Mouse (Mus musculus): Measurements from ENCODE around the gene Slc13a3. TPM values are rescaled to one million over a fixed set of nuclear protein-coding genes. Genes with fewer than 3 reads are reported as not detected.

The Slc13a3 gene
- polyA plus RNA-seq, 1 experiment from 2014 or later = 0.36 TPM

- Histone ChIP-seq H3K27ac (no peak overlapping the region), H3K4me1 (replicated peaks) (peaks cover 7% of the 10 kb centered on the region; the same call in 1 of the 2 replicates), H3K36me3 (no peaks in the 10 kb centered on the region), H3K4me2 (replicated peaks) (no peak overlapping the region), H3K9ac (no peak overlapping the region), H3K27me3 (replicated peaks) (peaks cover 13% of the 10 kb centered on the region), H3K4me3 (replicated peaks) (no peak overlapping the region), H3K9me3 (no peaks in the 10 kb centered on the region)
- WGBS = 18% methylated on average over 5 of the region's 5 CpGs
- no peak for ATAC-seq
Observed at GRCm38 (mm10) chr2:165470167-165470566, 2.9 kb downstream of the Slc13a3 start.

- no peak overlapping the region for H3K4me2 ChIP-seq (replicated peaks)
- no peak for ATAC-seq
- H3K9me3 ChIP-seq = no peaks in the 10 kb centered on the region
- 0 out of 2 replicates have a peak, but pooled peaks cover 3% of the 10 kb centered on the region for H3K4me1 ChIP-seq (replicated peaks)
- H3K27ac ChIP-seq = no peak overlapping the region
- H3K4me3 ChIP-seq (replicated peaks) = no peak overlapping the region
- no peaks in the 10 kb centered on the region for H3K36me3 ChIP-seq
- WGBS = 53% methylated on average over 15 of the region's 15 CpGs
- peaks cover 9% of the 10 kb centered on the region for H3K27me3 ChIP-seq (replicated peaks)
- no peak overlapping the region for H3K9ac ChIP-seq
Observed at GRCm38 (mm10) chr2:165467824-165468452, 5.1 kb downstream of the Slc13a3 start.

GRCm38 (mm10) chr2:165459663-165460062, 13.4 kb downstream of the Slc13a3 start:
- Histone ChIP-seq H3K4me1 (replicated peaks) (no peaks in the 10 kb centered on the region), H3K4me2 (replicated peaks) (no peak overlapping the region), H3K4me3 (replicated peaks) (no peak overlapping the region), H3K27me3 (replicated peaks) (no peaks in the 10 kb centered on the region), H3K9ac (no peak overlapping the region), H3K9me3 (no peaks in the 10 kb centered on the region), H3K27ac (no peak overlapping the region), H3K36me3 (no peaks in the 10 kb centered on the region)
- ATAC-seq = no peak
- WGBS = 16% methylated on average over 7 of the region's 7 CpGs

GRCm38 (mm10) chr2:165458189-165458588, 14.8 kb downstream of the Slc13a3 start:
- Histone ChIP-seq H3K4me3 (replicated peaks) (no peak overlapping the region), H3K9me3 (no peaks in the 10 kb centered on the region), H3K4me1 (replicated peaks) (no peaks in the 10 kb centered on the region), H3K27ac (no peak overlapping the region), H3K27me3 (replicated peaks) (no peaks in the 10 kb centered on the region), H3K9ac (no peak overlapping the region), H3K4me2 (replicated peaks) (no peak overlapping the region), H3K36me3 (no peaks in the 10 kb centered on the region)
- no peak for ATAC-seq
- WGBS = 56% methylated on average over 5 of the region's 5 CpGs

GRCm38 (mm10) chr2:165456710-165457109, 16.3 kb downstream of the Slc13a3 start:
- H3K4me2 ChIP-seq (replicated peaks) = no peak overlapping the region
- H3K4me3 ChIP-seq (replicated peaks) = no peak overlapping the region
- H3K27ac ChIP-seq = no peak overlapping the region
- no peaks in the 10 kb centered on the region for H3K36me3 ChIP-seq
- no peaks in the 10 kb centered on the region for H3K27me3 ChIP-seq (replicated peaks)
- no peak for ATAC-seq
- H3K9me3 ChIP-seq = no peaks in the 10 kb centered on the region
- no peaks in the 10 kb centered on the region for H3K4me1 ChIP-seq (replicated peaks)
- 48% methylated on average over 2 of the region's 2 CpGs for WGBS
- H3K9ac ChIP-seq = no peak overlapping the region

- no peak overlapping the region for H3K27ac ChIP-seq
- no peak overlapping the region for H3K4me3 ChIP-seq (replicated peaks)
- no peaks in the 10 kb centered on the region for H3K36me3 ChIP-seq
- H3K4me1 ChIP-seq (replicated peaks) = no peaks in the 10 kb centered on the region
- no peak overlapping the region for H3K9ac ChIP-seq
- 71% methylated on average over 12 of the region's 12 CpGs for WGBS
- no peaks in the 10 kb centered on the region for H3K9me3 ChIP-seq
- no peak overlapping the region for H3K4me2 ChIP-seq (replicated peaks)
- no peak for ATAC-seq
- H3K27me3 ChIP-seq (replicated peaks) = no peaks in the 10 kb centered on the region
Observed at GRCm38 (mm10) chr2:165452730-165453693, 20.0 kb downstream of the Slc13a3 start.

GRCm38 (mm10) chr2:165448475-165448874, 24.6 kb downstream of the Slc13a3 start:
- WGBS = 80% methylated on average over 9 of the region's 9 CpGs
- no peak for ATAC-seq

GRCm38 (mm10) chr2:165444861-165445260, 28.2 kb downstream of the Slc13a3 start:
- Histone ChIP-seq H3K4me1 (replicated peaks) (no peaks in the 10 kb centered on the region), H3K4me2 (replicated peaks) (no peak overlapping the region), H3K27me3 (replicated peaks) (no peaks in the 10 kb centered on the region), H3K9me3 (no peaks in the 10 kb centered on the region), H3K36me3 (no peaks in the 10 kb centered on the region), H3K9ac (no peak overlapping the region), H3K27ac (no peak overlapping the region), H3K4me3 (replicated peaks) (no peak overlapping the region)
- 75% methylated on average over 3 of the region's 3 CpGs for WGBS
- no peak for ATAC-seq

More at GRCm38 (mm10) chr2:165448475-165448874, 24.6 kb downstream of the Slc13a3 start:
- Histone ChIP-seq H3K4me2 (replicated peaks) (no peak overlapping the region), H3K27me3 (replicated peaks) (no peaks in the 10 kb centered on the region), H3K4me1 (replicated peaks) (no peaks in the 10 kb centered on the region), H3K9ac (no peak overlapping the region), H3K9me3 (no peaks in the 10 kb centered on the region), H3K27ac (no peak overlapping the region), H3K4me3 (replicated peaks) (no peak overlapping the region), H3K36me3 (no peaks in the 10 kb centered on the region)

- Histone ChIP-seq H3K36me3 (no peaks in the 10 kb centered on the region), H3K4me2 (replicated peaks) (no peak overlapping the region), H3K27me3 (replicated peaks) (no peaks in the 10 kb centered on the region), H3K9me3 (no peaks in the 10 kb centered on the region), H3K9ac (no peak overlapping the region), H3K4me1 (replicated peaks) (no peaks in the 10 kb centered on the region), H3K4me3 (replicated peaks) (no peak overlapping the region), H3K27ac (no peak overlapping the region)
- 74% methylated on average over 10 of the region's 10 CpGs for WGBS
- no peak for ATAC-seq
Observed at GRCm38 (mm10) chr2:165442981-165443380, 30.0 kb downstream of the Slc13a3 start.

- 54% methylated on average over 4 of the region's 4 CpGs for WGBS
- H3K27me3 ChIP-seq (replicated peaks) = no peaks in the 10 kb centered on the region
Observed at GRCm38 (mm10) chr2:165441613-165442012, 31.4 kb downstream of the Slc13a3 start.

GRCm38 (mm10) chr2:165439613-165440012, 33.4 kb downstream of the Slc13a3 start:
- ATAC-seq = no peak
- H3K4me1 ChIP-seq (replicated peaks) = no peaks in the 10 kb centered on the region
- no peaks in the 10 kb centered on the region for H3K36me3 ChIP-seq

More at GRCm38 (mm10) chr2:165441613-165442012, 31.4 kb downstream of the Slc13a3 start:
- Histone ChIP-seq H3K27ac (no peak overlapping the region), H3K4me1 (replicated peaks) (no peaks in the 10 kb centered on the region), H3K9ac (no peak overlapping the region), H3K4me3 (replicated peaks) (no peak overlapping the region), H3K9me3 (no peaks in the 10 kb centered on the region), H3K36me3 (no peaks in the 10 kb centered on the region), H3K4me2 (replicated peaks) (no peak overlapping the region)
- ATAC-seq = no peak

GRCm38 (mm10) chr2:165438881-165439280, 34.1 kb downstream of the Slc13a3 start:
- Histone ChIP-seq H3K9ac (no peak overlapping the region), H3K27me3 (replicated peaks) (no peaks in the 10 kb centered on the region), H3K27ac (no peak overlapping the region), H3K36me3 (no peaks in the 10 kb centered on the region), H3K4me3 (replicated peaks) (no peak overlapping the region), H3K4me2 (replicated peaks) (no peak overlapping the region), H3K4me1 (replicated peaks) (no peaks in the 10 kb centered on the region), H3K9me3 (no peaks in the 10 kb centered on the region)
- no peak for ATAC-seq
- 78% methylated on average over 7 of the region's 7 CpGs for WGBS

More at GRCm38 (mm10) chr2:165439613-165440012, 33.4 kb downstream of the Slc13a3 start:
- Histone ChIP-seq H3K4me2 (replicated peaks) (no peak overlapping the region), H3K9me3 (no peaks in the 10 kb centered on the region), H3K4me3 (replicated peaks) (no peak overlapping the region), H3K27ac (no peak overlapping the region), H3K27me3 (replicated peaks) (no peaks in the 10 kb centered on the region), H3K9ac (no peak overlapping the region)
- WGBS = 83% methylated on average over 10 of the region's 10 CpGs
